Mouse (Mus musculus) heart, adult 8-10 months (tissue): Measurements from ENCODE around the gene Ppil4. TPM values are rescaled to one million over a fixed set of nuclear protein-coding genes. Genes with fewer than 3 reads are reported as not detected.

Source experiments
- DNase-seq: peaks from one replicate; pipeline ENCODE4 v3.0.0; 2022; ENCODE audit warnings: low spot score
- total RNA-seq, 4 experiments: library from RNA; stranded (reverse); gene quantifications; 2 replicates each; pipeline ENCODE4 v1.2.4; 2022

The Ppil4 gene
- total RNA-seq, 4 experiments from 2014 or later = 10.3 to 15.9 (median 13.5) TPM

GRCm38 (mm10) chr10:7824663-7825280, 32.1 kb downstream of the Ppil4 start:
- DNase-seq = no peak

- no peak for DNase-seq
Measured at GRCm38 (mm10) chr10:7825281-7825665, 32.6 kb downstream of the Ppil4 start.

GRCm38 (mm10) chr10:7826106-7826505, 33.4 kb downstream of the Ppil4 start:
- DNase-seq = no peak

GRCm38 (mm10) chr10:7832171-7832676, 39.5 kb downstream of the Ppil4 start, which contains the start of gene Zc3h12d:
Gene Zc3h12d (plus strand): TSS chr10:7832470.
- DNase-seq = peak; percentile 13

- no peak for DNase-seq
Measured at GRCm38 (mm10) chr10:7833377-7834165, 40.9 kb downstream of the Ppil4 start.

- DNase-seq = no peak
Measured at GRCm38 (mm10) chr10:7834671-7835225, 42.1 kb downstream of the Ppil4 start.

GRCm38 (mm10) chr10:7836902-7837301, 44.2 kb downstream of the Ppil4 start:
- no peak for DNase-seq

- no peak for DNase-seq
Measured at GRCm38 (mm10) chr10:7837446-7837845, 44.8 kb downstream of the Ppil4 start.

- no peak for DNase-seq
Measured at GRCm38 (mm10) chr10:7838036-7838435, 45.3 kb downstream of the Ppil4 start.

GRCm38 (mm10) chr10:7838874-7839421, 46.3 kb downstream of the Ppil4 start:
- DNase-seq = no peak

GRCm38 (mm10) chr10:7839551-7840352, 47.1 kb downstream of the Ppil4 start:
- DNase-seq = peak; percentile 24

GRCm38 (mm10) chr10:7840353-7840733, 47.7 kb downstream of the Ppil4 start:
- DNase-seq = no peak

GRCm38 (mm10) chr10:7840785-7841184, 48.1 kb downstream of the Ppil4 start:
- DNase-seq = no peak

GRCm38 (mm10) chr10:7841571-7842080, 48.9 kb downstream of the Ppil4 start:
- peak; percentile 81 for DNase-seq

- DNase-seq = no peak
Measured at GRCm38 (mm10) chr10:7843181-7843580, 50.5 kb downstream of the Ppil4 start.

GRCm38 (mm10) chr10:7844161-7844560, 51.5 kb downstream of the Ppil4 start:
- DNase-seq = no peak

GRCm38 (mm10) chr10:7845136-7845535, 52.4 kb downstream of the Ppil4 start:
- no peak for DNase-seq

GRCm38 (mm10) chr10:7845991-7846390, 53.3 kb downstream of the Ppil4 start:
- no peak for DNase-seq

GRCm38 (mm10) chr10:7847166-7847605, 54.5 kb downstream of the Ppil4 start:
- no peak for DNase-seq

GRCm38 (mm10) chr10:7851891-7852290, 59.2 kb downstream of the Ppil4 start:
- DNase-seq = no peak

- DNase-seq = no peak
Measured at GRCm38 (mm10) chr10:7860494-7860893, 67.8 kb downstream of the Ppil4 start.
